Mouse (Mus musculus) effector memory CD4-positive, alpha-beta T cell, adult 7 months (primary cell): ENCODE results near the gene Usp11. TPM values are rescaled to one million over a fixed set of nuclear protein-coding genes. Genes with fewer than 3 reads are reported as not detected.

Source experiments
- polyA plus RNA-seq: library from polyadenylated mRNA; unstranded; fragments of 100-300 nt; shearing (Covaris generic); gene quantifications from one replicate; pipeline ENCODE4 v1.2.1, GENCODE M21; 2017

The Usp11 gene
- polyA plus RNA-seq, result 12.1 TPM

GRCm38 (mm10) chrX:20703741-20704290 is at the start of gene Usp11:
Usp11 (plus strand) TSS chrX:20703906.

GRCm38 (mm10) chrX:20658026-20658652 is 45.6 kb upstream of the Usp11 start, which contains the start of gene Uba1:
Uba1 (plus strand) TSS chrX:20658326.

GRCm38 (mm10) chrX:20687519-20688067 is 16.1 kb upstream of the Usp11 start, which contains the start of gene Cdk16:
Cdk16 (plus strand) TSS chrX:20687954.

Other genes starting within 250 kb of the Usp11 start
- not detected for gene Rgn, start 154.1 kb upstream of the Usp11 start, polyA plus RNA-seq
- 42.1 TPM for gene Rbm10, start 86.4 kb upstream of the Usp11 start, polyA plus RNA-seq
- gene Ndufb11, start 86.3 kb upstream of the Usp11 start, polyA plus RNA-seq, result 163 TPM
- gene Uba1, start 45.6 kb upstream of the Usp11 start, polyA plus RNA-seq, result 182 TPM
- 71.8 TPM for gene Cdk16, start 16.0 kb upstream of the Usp11 start, polyA plus RNA-seq
- gene Araf, start 93.9 kb downstream of the Usp11 start, polyA plus RNA-seq, result 161 TPM
- 0.62 TPM for gene Timp1, start 166.3 kb downstream of the Usp11 start, polyA plus RNA-seq
- 0.62 TPM for gene Syn1, start 217.1 kb downstream of the Usp11 start, polyA plus RNA-seq
- 1.4 TPM for gene Cfp, start 227.6 kb downstream of the Usp11 start, polyA plus RNA-seq
- gene Elk1, start 246.7 kb downstream of the Usp11 start, polyA plus RNA-seq, result 6.1 TPM